Mouse (Mus musculus): ENCODE results near the gene Gm5039.
"Not testable (repeated sequence)": the region's sequence is repeated elsewhere in the genome, so short reads cannot be mapped to it uniquely, and the experiment has no call there.

GRCm38 (mm10) chr12:88370321-88370720 is 46.5 kb upstream of the Gm5039 start:
- not testable (repeated sequence) for TF ChIP-seq CTCF, EP300 (IDR thresholded peaks at IDR 0.05; ENCODE audit: low read depth)
